Mouse (Mus musculus) liver, adult 2 months (tissue): ENCODE data around the gene Kif13a. TPM values are rescaled to one million over a fixed set of nuclear protein-coding genes. Genes with fewer than 3 reads are reported as not detected.

Experiments used
- DNase-seq: peaks from one replicate; pipeline ENCODE4 v3.0.0-alpha.2; 2011; ENCODE audit warnings: low read depth, low spot score; ENCODE audit errors: extremely low read depth
- H3K27ac ChIP-seq: fragments of 200-500 bp; replicated peaks from 2 replicates; pipeline ENCODE4 v1.5.1; 2012; ENCODE audit warnings: low read depth, mild to moderate bottlenecking, control low read depth, inconsistent platforms, low read length; ENCODE audit not compliant: insufficient read depth
- H3K27me3 ChIP-seq: fragments of 200-500 bp; 2 replicates; pipeline ENCODE4 v1.6.1; 2012; ENCODE audit warnings: mild to moderate bottlenecking, moderate library complexity, low read length, inconsistent platforms; ENCODE audit not compliant: control insufficient read depth, insufficient read depth
- H3K36me3 ChIP-seq: fragments of 200-500 bp; 2 replicates; pipeline ENCODE4 v1.6.1; 2012; ENCODE audit warnings: low read length, inconsistent platforms; ENCODE audit not compliant: control insufficient read depth, insufficient read depth
- H3K4me1 ChIP-seq: fragments of 200-500 bp; 2 replicates; pipeline ENCODE4 v1.6.1; 2011; ENCODE audit warnings: low read length; ENCODE audit not compliant: control insufficient read depth, insufficient read depth
- H3K4me3 ChIP-seq: fragments of 200-500 bp; 2 replicates; pipeline ENCODE4 v1.5.1; 2011; ENCODE audit warnings: low read depth, mild to moderate bottlenecking, control low read depth, low read length, moderate library complexity; ENCODE audit not compliant: insufficient read depth
- H3K79me2 ChIP-seq: fragments of 200-500 bp; 2 replicates; pipeline ENCODE4 v1.6.1; 2012; ENCODE audit warnings: inconsistent platforms, mild to moderate bottlenecking, low read length, moderate library complexity; ENCODE audit not compliant: control insufficient read depth, insufficient read depth
- H3K9ac ChIP-seq: fragments of 200-500 bp; 2 replicates; pipeline ENCODE4 v1.6.1; 2012; ENCODE audit warnings: low read depth, mild to moderate bottlenecking, control low read depth, inconsistent platforms, low read length
- CTCF ChIP-seq: fragments of 200-500 bp; IDR thresholded peaks from 2 replicates; pipeline ENCODE4 v1.5.1; 2011; ENCODE audit warnings: low read depth, low read length, control low read depth
- POLR2A ChIP-seq: fragments of 200-500 bp; IDR thresholded peaks from 2 replicates; pipeline ENCODE4 v1.6.1; 2011; ENCODE audit warnings: low read length, control low read depth; ENCODE audit not compliant: insufficient read depth; ENCODE audit errors: extremely low read depth
- WGBS: fragments of 180-500 bp; shearing (Covaris S2); methylation state at CpG from one replicate; pipeline ENCODE4 v1.1.7; 2018; 5-methylcytosine and 5-hydroxymethylcytosine counted together
- polyA plus RNA-seq: library from polyadenylated mRNA; depleted of rRNA; stranded (reverse); fragments of >200 nt; gene quantifications from 2 replicates; pipeline ENCODE4 v1.2.3, GENCODE M21; 2012
- total RNA-seq: library from RNA; depleted of rRNA; stranded (reverse); fragments of >200 nt; gene quantifications from 2 replicates; pipeline ENCODE4 v1.2.3, GENCODE M21; 2014

Gene Kif13a
- total and polyA plus RNA-seq, 2 experiments: 6.6 to 11.1 TPM

DNA sequence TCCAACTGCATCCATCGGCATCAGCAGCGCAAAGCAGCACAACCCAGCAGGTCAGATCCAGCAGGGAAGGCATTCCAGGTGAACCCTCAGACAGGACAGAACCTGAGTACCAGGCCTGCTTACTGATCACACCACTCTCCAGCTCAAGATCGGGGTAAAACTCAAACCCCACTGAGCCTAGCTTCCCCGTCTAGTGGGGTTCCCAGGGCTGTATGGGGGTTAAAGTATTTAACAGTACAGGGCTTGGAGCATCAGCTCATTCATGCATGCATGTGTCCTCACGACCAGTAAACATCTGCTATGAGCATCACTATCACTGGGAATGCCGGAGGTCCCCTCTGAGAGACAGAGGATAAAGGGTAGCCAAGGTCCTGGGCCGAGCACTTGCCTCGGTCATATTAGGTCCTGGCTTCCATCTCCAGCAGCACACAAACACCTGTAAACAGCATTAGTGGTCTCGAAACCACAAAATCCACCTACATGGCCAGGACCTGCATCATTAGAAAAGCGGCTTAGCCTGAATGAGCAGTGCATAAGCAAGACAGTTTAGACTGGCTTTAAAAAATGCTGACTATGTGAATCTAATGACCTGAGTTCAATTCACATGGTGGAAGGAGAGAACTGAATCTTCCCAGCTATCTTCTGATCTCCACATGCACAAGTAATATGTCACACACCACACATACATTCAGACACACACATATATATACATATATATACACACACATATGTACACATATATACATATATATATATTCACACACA is 43.0 kb downstream of the Kif13a start:
- Histone ChIP-seq H3K36me3 (no peaks in the 10 kb centered on the region), H3K27me3 (no peaks in the 10 kb centered on the region), H3K9ac (no peak overlapping the region), H3K79me2 (peaks cover 9% of the 10 kb centered on the region; the same call in 1 of the 2 replicates), H3K27ac (no peak overlapping the region), H3K4me1 (peaks cover 9% of the 10 kb centered on the region), H3K4me3 (no peak overlapping the region)
- 97% methylated on average over 10 of the region's 10 CpGs for WGBS
- no peak for TF ChIP-seq POLR2A
- no peak for TF ChIP-seq CTCF
- DNase-seq: no peak

GRCm38 (mm10) chr13:46885759-46886060 is 44.0 kb downstream of the Kif13a start:
- peak overlapping the region; percentile 10 for H3K27ac ChIP-seq
- H3K4me3 ChIP-seq: no peak overlapping the region
- peaks cover 9% of the 10 kb centered on the region for H3K4me1 ChIP-seq
- no peaks in the 10 kb centered on the region for H3K36me3 ChIP-seq
- H3K9ac ChIP-seq: no peak overlapping the region
- WGBS: 72% methylated on average over 5 of the region's 5 CpGs
- no peak for DNase-seq
- peaks cover 7% of the 10 kb centered on the region; the same call in 1 of the 2 replicates for H3K79me2 ChIP-seq
- TF ChIP-seq CTCF: no peak
- no peak for TF ChIP-seq POLR2A
- H3K27me3 ChIP-seq: no peaks in the 10 kb centered on the region

- TF ChIP-seq CTCF: no peak
- no peak for TF ChIP-seq POLR2A
- peak overlapping the region; percentile 48 for H3K27ac ChIP-seq
- WGBS: 26% methylated on average over 26 of the region's 26 CpGs
- H3K4me1 ChIP-seq: peaks cover 9% of the 10 kb centered on the region
- no peaks in the 10 kb centered on the region for H3K36me3 ChIP-seq
- H3K79me2 ChIP-seq: peaks cover 7% of the 10 kb centered on the region; the same call in 1 of the 2 replicates
- H3K4me3 ChIP-seq: no peak overlapping the region
- peak; percentile 84 for DNase-seq
- H3K9ac ChIP-seq: no peak overlapping the region
- no peaks in the 10 kb centered on the region for H3K27me3 ChIP-seq
These were observed 44.5 kb downstream of the Kif13a start for GRCm38 (mm10) chr13:46884898-46885758.

DNA sequence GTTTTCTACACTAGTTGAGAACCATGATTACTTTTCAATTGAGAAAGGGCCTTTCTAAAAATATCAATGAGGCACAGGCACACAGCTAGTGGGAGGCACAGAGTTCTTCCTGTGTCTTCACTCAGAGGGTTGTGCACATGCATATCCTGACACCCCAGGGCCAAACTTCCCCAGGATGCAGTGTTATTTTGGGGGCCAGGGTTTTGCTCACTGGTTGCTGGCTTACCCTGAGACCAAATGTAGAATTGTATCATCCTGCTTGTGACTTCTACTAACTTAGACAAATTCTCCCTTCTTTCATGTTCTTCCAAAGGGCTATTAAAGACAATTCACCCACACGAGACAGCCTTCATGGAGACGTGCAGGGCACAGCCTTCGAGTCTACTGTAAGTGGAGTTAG is 45.7 kb downstream of the Kif13a start:
- Histone ChIP-seq H3K9ac (no peak overlapping the region), H3K4me3 (no peak overlapping the region), H3K79me2 (peaks cover 7% of the 10 kb centered on the region; the same call in 1 of the 2 replicates), H3K27ac (no peak overlapping the region), H3K4me1 (peaks cover 9% of the 10 kb centered on the region), H3K36me3 (no peaks in the 10 kb centered on the region), H3K27me3 (no peaks in the 10 kb centered on the region)
- TF ChIP-seq CTCF (no peak), POLR2A (no peak)
- WGBS: 90% methylated on average over 3 of the region's 3 CpGs
- no peak for DNase-seq

- Histone ChIP-seq H3K27me3 (no peaks in the 10 kb centered on the region), H3K9ac (no peak overlapping the region), H3K27ac (no peak overlapping the region), H3K79me2 (peaks cover 7% of the 10 kb centered on the region; the same call in 1 of the 2 replicates), H3K4me1 (peaks cover 9% of the 10 kb centered on the region), H3K4me3 (no peak overlapping the region), H3K36me3 (no peaks in the 10 kb centered on the region)
- TF ChIP-seq CTCF: no peak
- TF ChIP-seq POLR2A: no peak
- DNase-seq: peak; percentile 70
- WGBS: 38% methylated on average over 10 of the region's 10 CpGs
These were observed 46.3 kb downstream of the Kif13a start for GRCm38 (mm10) chr13:46883381-46883780.

GRCm38 (mm10) chr13:46880736-46881135 is 48.9 kb downstream of the Kif13a start:
- H3K4me3 ChIP-seq: no peak overlapping the region
- H3K79me2 ChIP-seq: peaks cover 7% of the 10 kb centered on the region; the same call in 1 of the 2 replicates
- H3K9ac ChIP-seq: no peak overlapping the region
- no peak for DNase-seq
- 93% methylated on average over 14 of the region's 14 CpGs for WGBS
- H3K36me3 ChIP-seq: no peaks in the 10 kb centered on the region
- H3K27ac ChIP-seq: no peak overlapping the region
- H3K27me3 ChIP-seq: no peaks in the 10 kb centered on the region
- no peak for TF ChIP-seq CTCF
- no peak for TF ChIP-seq POLR2A
- H3K4me1 ChIP-seq: peaks cover 11% of the 10 kb centered on the region
